Mouse (Mus musculus) ES-E14 (cell line): Measurements from ENCODE around the gene Cplx3.

Experiments
- CHD2 ChIP-seq: IDR thresholded peaks from 2 replicates; pipeline ENCODE4 v1.6.1; 2014; ENCODE audit warnings: mild to moderate bottlenecking, low read depth, low read length, inconsistent platforms
- HCFC1 ChIP-seq: IDR thresholded peaks from 2 replicates; pipeline ENCODE4 v1.6.1; 2012; ENCODE audit warnings: low read length, inconsistent platforms, borderline replicate concordance; ENCODE audit not compliant: insufficient read depth

GRCm38 (mm10) chr9:57566846-57567245, 39.2 kb downstream of the Cplx3 start:
- TF ChIP-seq CHD2 (no peak), HCFC1 (no peak)
